Mouse (Mus musculus): ENCODE measurements at regions not wholly inside any gene's neighbourhood (a gene's known extent, or its start where the extent isn't known, plus 50 kb on each side); places are given as distances from the start of the nearest gene placed in this dataset.

GRCm38 (mm10) chr15:61536332-61536716, 613.5 kb upstream of the A1bg start:
- no peak for TF ChIP-seq POU5F1 (IDR thresholded peaks at IDR 0.05; ENCODE audit: borderline replicate concordance, low read length)
- no peak for TF ChIP-seq CTCF (conservative IDR thresholded peaks at IDR 0.05; ENCODE audit: low read length)
